Mouse (Mus musculus) fat pad, adult 2 months (tissue): ENCODE data around the gene Rap1b.
"Not testable (repeated sequence)": the region's sequence is repeated elsewhere in the genome, so short reads cannot be mapped to it uniquely, and the experiment has no call there.

Source experiments
- DNase-seq: peaks from one replicate; pipeline ENCODE4 v3.0.0-alpha.2; 2011; ENCODE audit warnings: low read depth, low spot score; ENCODE audit errors: extremely low read depth

Gene Rap1b

DNA sequence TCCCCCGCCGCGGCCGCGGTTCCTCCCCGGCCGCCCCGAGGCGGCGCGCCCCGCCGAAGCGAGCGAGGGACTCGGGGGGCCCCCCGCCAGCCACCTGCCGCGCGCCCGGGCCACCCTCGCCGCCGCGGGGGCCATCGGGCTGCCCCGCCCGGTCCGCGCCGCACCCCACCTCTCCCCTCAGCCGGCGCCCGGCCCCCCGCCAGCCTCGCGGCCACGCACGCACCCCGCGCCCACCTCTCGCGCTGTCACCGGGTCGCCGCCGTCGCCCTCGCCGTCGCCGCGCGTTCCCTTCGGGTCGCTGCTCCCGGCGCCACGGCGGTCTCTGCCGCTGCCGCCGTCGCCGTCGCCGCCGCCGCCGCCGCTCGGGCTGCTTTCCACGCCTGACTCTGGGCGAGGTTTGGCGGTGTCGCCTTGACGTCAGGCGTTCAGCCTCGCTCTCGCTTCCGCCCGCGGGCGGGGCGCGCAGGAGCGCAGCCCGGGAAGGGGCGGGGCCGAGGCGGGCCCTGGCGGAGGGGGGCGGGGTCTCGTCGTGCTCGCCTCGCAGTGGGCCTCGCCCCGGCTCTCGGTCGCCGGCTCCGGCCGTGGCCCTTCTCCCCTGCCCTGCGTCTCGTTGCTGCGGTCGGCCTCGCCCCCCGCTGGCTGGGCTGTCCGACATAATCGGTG is at the start of gene Rap1b:
TSS of gene Rap1b (minus strand) at position 439 of the 663 bp plus-strand sequence.
- no peak for DNase-seq

DNA sequence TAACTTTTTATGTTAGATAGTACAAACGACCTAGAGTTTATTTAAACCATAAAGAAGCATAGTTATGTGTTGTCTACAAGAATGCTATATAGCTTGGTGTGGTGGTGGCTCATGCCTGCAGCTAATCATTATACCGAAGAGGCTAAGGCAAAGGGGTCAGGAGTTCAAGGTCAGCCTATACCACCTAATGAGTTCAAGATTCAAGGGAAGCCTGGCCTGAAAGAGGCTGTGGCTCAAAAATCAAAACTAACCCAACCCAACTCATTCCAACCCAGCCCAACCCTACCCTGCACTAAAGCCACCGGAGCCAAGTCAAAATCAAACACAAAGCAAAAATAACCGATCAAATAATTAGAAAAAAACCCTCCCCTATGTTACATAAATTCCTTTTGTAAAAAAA is 49.4 kb upstream of the Rap1b start:
- DNase-seq = no peak

DNA sequence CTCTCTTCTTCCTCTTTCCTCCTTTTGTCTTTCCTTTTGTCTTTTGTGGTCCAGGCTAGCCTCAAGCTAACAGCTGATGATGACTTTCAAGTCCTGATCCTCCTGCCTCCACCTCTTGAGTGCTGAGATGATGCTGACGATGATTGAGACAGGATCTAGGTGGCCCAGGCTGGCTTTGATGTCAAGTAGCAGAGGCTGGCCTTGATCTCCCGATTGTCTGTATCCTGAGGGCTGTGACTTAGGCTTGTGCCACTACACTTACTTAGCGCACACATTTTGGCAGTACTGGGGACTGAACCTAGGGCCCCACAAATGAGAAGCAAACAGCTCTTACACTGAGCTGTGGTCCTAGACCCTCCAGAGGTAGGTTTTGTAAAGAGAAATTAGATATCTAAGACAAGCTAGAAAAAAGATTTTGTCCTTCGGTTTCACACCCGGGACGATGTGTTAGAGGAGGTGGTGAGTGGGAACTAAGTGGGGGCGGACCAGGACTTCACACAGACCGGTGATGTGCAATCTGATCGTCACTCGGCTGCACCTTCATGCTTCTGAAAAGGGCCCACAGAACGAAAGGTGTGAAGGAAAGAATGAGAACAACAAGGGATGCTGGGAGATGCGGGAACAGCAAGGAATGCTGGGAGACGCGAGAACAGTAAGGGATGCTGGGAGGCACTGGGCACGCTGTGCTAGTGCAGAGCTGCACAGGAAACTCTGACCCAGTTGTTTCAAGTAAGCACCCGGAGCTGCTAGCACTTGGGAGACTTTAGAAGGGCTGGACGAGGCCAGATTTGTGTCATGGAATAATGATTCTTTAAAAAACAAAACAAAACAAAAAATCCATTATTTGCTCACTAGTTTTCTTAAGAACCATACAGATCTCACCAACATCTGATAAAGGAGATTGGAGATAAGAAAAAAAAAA is 48.5 kb upstream of the Rap1b start:
- no peak for DNase-seq

DNA sequence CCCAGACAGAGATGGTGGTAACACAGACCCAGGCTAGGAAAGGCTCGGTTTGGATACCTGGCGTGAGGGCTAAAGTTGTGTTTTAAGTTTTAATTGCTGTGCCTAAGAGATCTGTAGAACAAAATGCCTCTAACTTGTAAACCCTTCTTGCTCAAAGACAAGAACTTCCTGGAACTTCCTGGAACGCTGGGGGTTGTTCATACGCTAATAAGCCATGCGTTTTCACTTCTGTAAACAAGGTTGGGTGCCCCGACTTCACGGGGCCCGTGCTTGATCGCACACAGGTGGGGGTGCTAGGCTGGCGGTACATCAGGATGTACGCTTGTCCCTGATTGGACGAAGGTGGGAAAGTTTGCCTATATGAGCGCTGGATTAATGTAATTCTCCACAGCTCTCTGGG is 47.3 kb upstream of the Rap1b start:
- not testable (repeated sequence) for DNase-seq

DNA sequence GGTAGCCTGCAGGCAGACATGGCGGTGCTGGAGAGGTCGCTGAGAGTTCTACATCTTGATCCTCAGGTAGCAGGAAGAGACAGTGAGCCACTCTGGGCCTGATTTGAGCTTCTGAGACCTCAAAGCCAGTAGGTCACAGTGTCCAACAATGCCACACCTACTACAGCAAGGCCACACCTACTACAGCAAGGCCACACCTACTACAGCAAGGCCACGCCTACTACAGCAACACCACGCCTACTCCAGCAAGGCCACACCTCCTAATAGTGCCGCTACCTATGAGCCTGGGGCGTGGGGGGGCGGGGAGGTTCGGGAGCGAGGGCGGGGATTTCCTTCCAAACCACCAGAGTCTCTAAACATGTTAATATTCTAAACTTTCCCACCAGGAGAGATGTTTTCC is 45.5 kb upstream of the Rap1b start:
- DNase-seq = no peak

DNA sequence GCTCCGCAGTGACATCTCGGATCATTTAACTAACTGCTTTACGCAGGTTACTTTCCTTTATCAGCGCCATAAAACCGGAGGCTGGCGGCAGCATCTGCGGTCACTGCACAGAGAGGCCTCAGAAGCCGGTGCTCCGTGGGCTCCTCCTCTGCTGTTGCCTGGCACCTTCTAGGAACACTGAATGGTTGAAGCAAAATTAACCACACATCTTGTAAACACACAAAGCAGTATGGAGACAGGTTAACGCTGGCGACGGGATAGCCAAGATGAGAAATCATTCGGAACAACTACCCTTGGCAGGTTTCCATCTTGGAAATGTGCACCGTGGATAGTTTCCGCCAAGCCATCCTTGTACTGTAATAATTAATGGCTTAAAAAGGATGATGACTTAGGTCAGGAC is 43.0 kb upstream of the Rap1b start:
- DNase-seq = no peak

DNA sequence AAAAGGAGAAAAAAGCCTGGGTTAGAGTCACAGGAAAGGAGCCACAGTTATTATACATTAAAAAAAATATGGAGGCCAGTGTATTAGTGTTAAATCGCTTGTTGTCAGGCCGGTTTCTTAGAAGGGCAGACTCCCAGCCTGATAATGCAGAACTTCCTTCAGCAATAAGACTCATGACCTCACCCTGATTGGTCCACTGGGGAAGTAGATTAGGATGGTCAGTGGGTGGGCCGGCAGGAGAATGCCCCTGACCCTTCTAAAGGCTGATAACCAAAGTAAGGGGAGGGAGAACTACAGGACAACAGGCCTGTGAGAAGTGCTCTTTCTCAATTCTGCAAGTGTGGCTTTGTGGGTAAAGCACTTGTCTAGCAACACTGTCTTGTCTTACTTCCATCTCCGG is 39.5 kb upstream of the Rap1b start:
- no peak for DNase-seq

DNA sequence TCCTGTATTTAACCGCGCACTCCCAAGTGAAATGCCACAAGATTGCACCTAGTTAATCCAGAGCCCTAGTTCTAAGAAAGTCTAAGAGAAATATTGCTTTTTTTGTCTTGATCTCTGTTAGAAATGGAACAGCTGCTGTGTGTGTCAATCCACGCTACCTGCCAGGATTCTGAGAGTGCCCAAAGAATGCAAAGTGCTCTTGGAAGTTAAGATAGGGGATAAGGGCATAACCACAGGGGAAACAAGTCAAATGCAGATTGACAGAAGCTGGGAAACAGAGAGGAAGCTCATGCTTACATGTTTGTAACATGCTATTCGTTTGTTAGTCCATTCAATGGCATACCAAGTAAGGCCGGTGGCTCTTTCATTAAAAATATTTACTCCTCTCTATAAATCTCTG is 38.9 kb upstream of the Rap1b start:
- no peak for DNase-seq

DNA sequence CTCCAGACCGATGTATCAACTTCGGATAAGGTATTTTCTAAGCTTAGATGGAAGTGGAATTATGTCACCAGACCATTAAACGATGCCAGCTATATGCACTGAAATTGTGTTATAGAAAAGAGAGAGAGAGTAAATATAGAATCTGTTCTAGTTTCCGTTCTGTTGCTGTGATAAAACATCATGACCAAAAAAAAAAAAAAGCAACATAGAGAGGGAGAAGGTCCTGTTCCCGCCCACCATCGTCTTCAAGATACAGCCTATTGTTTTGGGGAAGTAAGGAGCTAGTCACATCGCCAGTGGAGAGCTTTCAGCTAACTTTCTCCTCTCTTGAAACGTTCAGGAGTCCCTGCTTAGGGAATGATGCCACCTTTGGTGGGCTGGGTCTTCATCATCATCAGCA is 37.6 kb upstream of the Rap1b start:
- DNase-seq = no peak

DNA sequence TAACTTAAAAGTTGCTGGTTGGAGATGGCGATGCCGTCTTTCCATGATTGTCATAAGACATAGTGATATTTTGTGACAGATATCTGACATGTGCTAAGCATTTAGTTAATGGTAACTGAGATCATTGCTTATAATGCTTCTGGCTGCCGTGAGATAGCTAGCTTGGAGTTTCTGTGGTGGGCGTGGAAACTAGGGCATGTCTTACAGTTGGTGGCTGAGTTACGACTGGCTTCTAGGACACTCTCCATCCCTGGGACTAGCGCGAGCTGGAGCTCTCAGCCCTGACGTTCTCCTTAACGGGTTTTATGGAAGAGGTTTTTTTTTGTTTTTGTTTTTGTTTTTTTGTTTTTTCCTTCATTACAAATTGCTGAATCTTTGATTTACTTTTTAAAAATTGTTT is 32.8 kb upstream of the Rap1b start:
- DNase-seq = no peak

DNA sequence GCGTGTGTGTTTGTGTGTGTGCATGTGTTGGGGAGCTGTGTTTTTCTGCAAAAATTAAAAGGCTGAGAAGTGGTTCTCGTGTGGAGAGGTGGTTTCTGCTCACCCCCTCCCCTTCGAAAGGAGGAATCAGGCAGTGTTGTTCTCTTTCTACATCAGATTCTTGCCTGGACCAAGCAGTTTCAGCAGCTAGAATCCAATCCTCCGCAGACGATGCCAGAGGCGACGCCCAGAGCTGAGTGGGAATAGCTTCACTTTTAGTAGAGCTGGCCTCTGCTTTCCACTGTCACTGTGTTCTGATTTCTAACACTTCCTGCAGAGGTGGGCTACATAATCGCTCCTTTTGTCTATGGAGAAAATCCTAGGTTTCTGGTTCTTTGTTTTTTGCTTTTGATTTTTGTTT is 31.0 kb upstream of the Rap1b start:
- DNase-seq = no peak

DNA sequence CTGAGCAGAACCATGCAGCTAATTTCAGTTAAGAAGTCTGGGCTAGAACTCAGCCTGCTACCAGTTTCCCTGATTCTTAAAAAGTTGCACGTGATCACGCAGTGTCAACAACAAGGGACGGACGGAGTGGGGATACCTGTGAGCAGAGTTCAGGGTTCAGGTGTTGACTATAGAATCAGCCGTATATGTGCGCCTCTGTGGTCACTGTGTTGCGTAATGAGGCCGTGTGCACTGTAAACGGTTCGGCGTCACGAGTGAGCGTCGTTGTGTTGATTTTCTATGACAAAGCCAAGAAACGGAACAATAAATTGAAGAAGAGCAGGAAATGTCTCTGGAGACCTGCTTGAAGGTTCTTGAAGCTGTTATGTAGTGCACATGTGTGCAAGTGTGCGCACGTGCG is 30.6 kb upstream of the Rap1b start:
- no peak for DNase-seq

DNA sequence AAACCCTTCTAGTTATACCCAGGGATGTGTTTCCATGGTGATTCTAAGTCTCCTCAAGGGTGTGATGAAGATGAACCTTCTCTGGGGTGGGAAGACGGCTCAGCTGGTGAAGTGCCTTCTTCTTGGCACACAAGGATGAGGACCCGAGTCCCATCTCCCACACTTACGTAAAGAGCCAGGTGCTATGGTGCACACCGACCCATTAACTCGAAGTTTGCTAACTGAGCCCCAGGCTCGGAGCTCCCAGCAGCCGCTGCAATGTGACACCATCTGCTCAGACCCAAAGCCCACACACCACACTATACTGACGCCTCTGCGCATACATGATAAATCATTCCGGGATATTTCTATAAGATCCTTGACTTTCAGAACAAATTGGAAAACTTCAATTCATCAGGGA is 29.1 kb upstream of the Rap1b start:
- no peak for DNase-seq

DNA sequence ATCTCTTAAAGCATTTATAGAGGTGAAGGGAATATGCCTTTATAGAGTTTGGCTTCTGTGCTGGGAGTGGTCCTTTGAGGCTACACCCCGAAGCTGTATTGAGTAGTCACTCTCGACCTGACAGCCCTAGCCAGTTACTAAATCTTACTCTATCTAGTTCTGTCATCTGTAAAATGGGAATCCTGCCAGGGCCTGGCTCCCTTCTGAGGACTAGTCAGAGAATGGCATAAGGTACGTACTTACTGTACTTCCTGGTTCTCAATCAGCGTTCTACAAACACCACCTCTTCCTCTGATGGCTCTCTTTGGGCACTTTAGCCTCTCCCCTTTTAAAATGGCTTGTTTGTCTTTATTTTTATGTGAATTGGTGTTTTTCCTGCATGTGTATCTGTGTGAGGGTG is 28.1 kb upstream of the Rap1b start:
- peak; percentile 10 for DNase-seq

DNA sequence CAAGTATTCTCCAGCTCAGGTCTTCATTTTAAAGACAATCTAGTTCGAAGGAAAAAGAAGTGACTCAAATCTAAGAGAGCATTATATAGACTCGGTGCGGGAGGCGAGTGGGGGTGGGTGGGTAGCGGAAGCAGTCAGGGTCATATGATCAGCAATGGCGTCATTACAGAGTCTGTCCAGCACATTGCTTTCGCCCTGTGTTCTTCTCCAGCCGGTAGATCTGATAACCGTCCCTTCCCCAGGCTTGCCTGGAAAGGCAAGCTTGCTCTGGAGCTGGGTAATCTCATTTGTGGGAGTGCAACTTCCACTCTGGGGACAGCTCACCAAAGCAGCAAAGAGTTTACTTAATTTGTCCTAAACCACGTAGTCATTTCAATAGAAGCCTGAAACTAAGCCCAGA is 26.6 kb upstream of the Rap1b start:
- DNase-seq = no peak

DNA sequence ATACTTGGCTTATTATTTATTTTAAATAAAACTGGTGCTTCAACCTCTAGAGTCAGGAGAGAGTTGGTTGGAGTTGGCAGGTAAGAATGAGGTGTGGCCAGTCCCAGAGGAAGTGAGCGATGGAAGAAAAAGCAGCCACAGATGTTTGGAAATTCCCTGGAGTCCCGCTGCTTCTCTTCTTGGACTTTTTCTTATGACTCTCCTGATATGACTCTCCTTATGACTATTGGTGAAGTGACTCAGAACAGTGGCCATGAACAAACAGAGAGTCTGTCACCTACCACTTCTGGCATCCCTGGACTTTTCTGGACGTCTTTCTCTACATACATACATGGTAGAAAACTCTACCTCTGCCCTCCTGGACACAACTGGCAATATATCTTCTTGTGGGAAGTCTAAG is 21.5 kb upstream of the Rap1b start:
- DNase-seq = no peak

DNA sequence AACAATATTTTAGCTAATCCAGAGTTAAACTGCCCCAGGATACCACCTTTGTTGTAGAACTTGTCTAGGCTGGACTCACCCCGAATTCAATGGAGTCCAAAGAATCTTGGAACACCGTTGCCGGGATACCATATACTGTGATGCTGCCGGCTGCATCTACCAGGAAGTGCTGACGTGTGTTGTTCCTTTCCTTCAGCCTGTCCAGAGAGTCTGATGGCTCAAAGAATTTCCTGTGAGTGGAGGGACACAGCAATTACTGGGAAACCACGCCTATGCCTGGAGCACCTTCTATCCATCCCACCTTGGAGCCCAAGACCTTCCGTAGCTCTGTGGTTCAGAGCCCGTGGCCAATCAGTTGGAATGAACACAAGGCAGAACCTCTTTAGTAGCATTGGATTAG is 20.8 kb upstream of the Rap1b start:
- DNase-seq = no peak

DNA sequence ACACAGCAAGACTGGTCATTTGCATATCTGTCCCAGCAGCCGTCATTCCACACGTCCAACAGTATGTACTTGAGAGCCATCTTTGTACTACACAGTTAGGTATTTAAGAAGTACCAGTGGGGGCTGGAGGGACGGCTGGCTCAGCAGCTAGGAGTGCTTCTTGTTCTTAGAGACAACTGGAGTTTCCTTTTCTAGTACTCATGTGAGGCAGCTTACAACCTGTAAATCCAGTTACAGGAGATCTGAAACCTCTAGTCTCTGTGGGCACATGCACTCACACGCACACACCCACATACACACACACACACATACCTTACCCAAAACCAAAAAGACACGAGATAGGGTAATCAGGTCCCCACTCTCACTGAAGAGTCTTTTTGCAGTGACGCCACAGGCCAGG is 18.9 kb upstream of the Rap1b start:
- no peak for DNase-seq

DNA sequence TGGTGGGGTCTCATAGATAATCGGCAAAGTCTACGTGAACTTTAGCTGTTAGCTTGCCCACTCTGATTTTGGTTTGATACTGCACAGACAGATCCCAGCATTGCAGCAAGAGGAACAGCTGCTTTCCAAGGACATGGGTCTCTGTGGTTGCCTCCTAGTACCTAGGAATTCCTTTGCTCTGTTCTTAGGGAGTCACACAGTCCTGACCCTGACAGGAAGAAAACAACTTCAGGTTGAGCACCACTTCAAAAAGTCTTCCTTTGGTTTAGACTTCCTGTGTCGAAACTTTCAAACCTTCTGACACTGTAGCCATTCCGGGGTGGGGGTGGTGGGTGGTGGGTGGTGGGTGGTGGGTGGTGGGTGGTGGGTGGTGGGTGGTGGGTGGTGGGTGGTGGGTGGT is 18.4 kb upstream of the Rap1b start:
- DNase-seq = no peak

DNA sequence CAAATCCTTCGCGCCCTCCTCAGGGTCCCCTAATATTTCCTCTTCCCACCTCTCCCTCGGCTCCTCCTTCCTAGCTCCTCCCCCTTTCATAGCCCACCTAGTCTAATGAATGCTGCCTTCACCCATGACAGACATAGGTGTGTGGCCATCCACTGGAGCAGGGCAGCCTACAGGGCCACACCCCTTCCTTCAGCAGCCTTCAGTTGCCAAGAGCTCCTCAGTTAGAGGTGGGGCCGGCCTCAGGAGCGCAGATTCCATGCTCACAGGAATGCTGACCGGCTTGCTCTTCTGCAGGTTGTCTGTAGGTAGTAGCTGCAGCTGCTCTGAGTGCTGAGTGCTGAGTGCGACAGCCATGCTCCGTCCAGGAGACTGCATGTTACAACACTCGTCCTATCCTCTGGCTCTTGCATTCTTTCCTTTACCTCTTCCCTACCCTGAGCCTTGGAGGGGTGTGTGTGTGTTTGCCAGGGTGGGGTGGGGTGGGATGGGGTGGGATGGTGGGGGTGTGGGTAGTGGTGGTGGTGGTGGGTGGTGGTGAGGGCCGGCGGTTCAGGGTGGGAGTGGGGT is 16.3 kb upstream of the Rap1b start:
- DNase-seq = no peak

DNA sequence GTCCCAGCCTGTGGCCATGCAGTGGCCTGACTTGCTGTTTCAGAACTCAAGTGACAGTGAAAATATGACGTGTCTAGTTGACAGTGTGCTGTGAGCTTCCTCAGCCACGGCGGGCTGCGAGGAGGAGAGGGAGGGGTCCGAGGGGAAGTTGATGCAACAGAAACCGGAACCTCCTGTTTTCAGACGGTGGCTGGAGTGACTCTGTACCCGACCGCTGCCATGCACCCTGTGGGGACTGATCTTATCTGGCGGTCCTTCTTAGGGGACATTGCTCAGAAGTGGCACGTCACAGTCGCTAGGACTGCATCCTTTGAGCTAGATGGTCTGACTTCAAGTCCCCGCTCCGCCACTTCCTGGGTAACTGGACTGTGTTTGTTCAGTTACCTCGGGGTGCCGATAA is 15.1 kb upstream of the Rap1b start:
- no peak for DNase-seq

DNA sequence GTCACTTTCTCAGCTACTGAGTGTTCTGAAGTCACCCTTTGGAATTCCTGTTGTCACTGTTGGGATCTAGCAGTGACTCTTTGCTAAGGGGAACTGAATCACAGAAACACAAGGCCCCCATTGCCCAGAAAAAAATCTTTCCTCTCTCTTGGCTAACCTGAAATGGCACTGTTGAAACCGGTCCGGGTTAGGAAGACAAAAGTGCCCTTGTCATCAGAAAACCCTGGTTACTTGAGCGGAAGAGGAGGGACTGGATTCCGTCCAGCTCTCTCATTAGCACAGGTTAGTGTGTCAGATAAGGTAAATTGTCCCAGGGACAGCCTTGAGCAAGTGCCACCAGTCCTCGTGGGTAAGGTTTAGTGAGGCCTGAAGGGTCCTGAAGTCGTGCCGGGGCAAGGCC is 14.5 kb upstream of the Rap1b start:
- no peak for DNase-seq
